Mouse (Mus musculus): ENCODE data around the gene Cxxc4.
A peak's percentile ranks its signal among the peaks of the same experiment; 100 is the strongest.
"Not testable (repeated sequence)": the region's sequence is repeated elsewhere in the genome, so short reads cannot be mapped to it uniquely, and the experiment has no call there.

Cxxc4 gene

DNA sequence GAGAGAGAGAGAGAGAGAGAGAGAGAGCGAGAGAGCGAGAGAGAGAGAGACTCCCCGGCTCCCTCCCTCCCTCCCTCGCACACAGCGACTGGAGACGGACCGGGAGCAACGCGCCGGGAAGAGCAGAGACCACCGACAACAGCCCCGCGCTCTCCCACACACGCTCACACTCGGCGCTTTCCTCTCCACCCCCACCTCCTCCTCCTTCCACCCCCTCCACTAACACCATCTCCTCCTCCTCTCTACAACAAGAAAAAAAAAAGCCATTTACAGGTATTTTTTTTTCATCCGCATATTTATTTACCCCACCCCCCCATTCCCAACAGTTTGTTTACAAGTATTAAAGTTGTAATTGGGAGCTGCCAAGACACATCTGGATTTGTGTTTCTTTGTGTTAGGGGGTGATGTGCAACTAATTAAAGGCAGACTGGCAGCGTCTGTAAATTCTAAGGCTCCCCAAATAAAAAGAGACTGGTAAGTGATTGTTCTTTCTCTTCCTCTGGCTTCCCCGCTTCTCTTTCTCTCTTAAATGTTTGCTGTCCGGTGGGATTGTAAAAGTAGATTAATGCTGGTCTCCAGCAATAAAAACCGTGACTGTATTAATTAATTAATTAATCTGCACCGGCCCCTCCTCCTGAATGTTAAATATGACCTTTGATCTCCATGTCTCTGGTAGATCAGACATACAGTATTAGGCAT is at the start of gene Cxxc4:
Gene Cxxc4, plus strand, starts transcription at position 71 of the 699 bp plus-strand sequence.
- DNase-seq: no peak

DNA sequence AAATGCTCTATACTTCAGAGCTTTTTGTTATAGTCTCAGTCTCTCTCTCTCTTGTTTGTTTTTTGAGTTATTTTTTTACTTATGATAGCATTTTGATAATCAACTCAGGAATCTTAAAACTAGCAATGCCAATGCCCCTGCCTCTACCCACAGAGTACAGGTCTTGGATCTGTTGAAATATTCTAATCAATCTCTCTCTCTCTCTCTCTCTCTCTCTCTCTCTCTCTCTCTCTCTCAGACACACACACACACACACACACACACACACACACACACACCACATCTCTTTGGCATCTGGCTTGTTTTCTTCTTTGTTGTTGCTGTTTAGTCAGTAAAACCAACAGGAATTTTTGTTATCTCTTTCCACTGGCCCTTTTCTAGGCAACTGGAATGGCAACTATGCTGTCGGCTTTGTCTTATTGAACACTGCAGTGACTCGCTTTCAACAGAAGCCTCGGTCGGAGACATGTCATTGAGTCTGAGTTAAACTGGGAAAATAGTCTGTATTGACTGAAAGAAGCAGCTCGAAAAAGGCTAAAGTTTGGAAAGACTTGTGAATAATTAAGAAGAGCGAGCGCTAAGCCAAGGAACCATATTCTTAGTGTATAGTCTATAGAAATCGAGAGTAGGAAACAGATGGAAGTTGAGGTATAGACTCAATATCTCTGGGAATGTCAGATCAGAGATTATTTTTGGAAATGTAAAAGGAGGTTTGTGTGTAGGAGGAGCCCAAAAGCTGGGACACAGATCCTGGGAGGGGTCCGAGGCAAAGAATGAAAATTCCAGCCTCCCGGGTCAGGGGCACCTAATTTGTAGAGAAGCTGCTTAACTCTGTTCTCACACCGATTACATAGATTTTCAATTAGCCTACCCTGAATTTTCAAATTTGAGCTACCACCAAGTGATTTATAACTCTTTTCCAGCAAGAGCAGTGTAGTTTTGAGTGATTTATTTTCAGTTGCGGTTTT is 47.0 kb upstream of the Cxxc4 start:
- no peak for DNase-seq

DNA sequence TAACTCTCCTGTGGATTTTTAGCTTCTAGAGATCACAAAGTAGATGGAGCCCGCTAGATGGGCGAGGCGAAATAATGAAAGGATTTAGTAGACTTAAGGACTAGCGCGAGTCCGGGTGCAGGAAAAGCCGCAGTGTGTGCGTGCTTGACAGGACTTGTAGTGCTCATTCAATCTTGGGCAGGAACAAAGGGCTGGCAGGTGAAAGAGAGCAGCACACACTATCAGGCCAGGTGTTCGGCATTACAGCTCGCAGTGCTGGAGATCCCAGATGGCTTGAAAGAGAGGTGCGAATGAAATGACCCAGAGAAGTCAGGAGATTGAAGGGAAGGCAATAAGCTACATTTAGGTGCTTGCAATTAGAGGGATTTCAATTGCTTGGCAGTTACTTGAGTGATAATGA is 46.2 kb upstream of the Cxxc4 start:
- DNase-seq: no peak

DNA sequence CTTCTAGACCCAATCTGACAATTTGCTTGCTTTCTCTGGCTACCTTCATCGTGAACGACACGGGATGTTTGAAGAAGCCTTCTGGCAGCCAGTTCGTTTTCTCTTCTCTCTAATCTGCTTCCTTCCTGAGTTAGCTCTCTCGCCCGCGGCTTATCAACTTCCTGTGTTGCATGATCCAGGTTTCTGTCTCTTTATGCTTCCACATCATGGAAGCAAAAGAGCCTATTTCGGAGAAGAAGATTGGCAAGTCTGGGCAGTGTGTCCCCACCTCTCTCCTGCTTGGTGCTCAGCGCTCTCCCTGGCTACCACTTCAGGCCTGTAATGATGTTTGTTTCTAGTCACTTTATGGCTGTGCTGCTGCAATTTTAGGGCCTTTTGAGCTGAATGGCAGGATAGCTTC is 36.4 kb upstream of the Cxxc4 start:
- DNase-seq: no peak

DNA sequence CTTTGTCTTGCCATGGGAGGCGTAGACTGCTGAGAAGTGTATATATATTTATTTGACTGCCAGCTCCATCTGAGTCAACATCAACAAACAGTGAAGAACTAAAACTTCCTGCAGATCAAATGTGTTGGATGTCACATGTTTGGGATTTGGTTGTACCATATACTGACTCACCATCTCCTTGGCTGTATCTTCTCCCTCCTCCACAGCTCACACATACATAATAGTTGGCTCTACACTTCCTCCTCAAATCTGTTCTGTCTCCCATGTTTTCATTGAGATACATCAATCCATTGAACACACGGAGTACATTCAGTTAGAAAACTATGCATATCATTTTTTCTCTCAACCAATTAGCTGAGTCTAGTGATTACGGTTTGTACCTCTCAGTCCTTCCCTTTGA is 29.7 kb upstream of the Cxxc4 start:
- no peak for DNase-seq

DNA sequence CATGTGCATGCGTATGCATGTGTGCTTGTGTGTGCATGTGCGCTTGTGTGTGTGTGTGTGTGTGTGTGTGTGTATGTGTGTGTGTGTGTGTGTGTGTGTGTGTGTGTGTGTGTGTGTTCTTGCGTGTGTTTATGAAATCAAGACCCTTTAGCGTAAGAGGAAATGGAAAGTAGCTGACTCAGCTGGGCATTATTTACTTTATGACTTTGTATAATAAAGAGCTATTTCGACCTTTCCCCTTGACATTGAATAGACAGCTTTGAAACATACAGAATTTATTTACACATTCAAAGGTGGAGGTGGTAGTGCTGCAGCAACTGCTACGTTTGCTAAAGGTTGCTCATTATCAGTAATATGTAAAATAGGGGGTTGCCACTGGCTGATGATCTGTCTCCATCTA is 25.3 kb upstream of the Cxxc4 start:
- no peak for DNase-seq

DNA sequence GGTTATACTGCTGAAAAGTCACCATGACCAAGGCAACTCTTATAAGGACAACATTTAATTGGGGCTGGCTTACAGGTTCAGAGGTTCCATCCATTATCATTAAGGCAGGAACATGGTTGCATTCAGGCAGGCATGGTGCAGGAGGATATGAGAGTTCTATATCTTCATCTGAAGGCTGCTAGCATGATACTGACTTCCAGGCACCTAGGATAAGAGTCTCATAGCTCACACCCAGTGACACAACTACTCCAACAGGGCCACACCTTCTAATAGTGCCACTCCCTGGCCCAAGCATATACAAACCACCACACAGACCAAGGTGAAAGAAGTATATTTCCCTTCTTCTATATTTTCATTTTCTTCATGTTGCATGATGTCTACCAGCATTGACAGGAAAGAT is 16.4 kb upstream of the Cxxc4 start:
- DNase-seq: not testable (repeated sequence)

DNA sequence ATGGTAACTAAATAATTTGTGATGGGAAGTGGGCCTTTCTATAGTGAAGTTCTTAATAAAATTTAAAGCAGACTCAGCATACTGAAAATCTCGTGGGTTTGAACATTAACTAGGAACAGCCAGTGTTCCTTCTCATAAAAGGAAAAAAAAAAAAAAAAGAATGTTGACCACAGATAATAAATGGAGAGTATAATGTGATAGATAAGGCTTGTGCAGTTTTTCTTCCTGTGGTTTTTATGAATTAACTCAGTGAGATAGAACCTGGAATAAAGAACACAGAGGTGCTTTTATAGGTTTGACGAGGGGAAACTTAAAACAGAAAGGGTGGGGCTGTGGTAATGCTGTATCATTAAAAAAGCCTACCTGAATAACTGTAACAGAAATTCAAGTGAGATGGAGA is 15.3 kb upstream of the Cxxc4 start:
- DNase-seq: no peak

DNA sequence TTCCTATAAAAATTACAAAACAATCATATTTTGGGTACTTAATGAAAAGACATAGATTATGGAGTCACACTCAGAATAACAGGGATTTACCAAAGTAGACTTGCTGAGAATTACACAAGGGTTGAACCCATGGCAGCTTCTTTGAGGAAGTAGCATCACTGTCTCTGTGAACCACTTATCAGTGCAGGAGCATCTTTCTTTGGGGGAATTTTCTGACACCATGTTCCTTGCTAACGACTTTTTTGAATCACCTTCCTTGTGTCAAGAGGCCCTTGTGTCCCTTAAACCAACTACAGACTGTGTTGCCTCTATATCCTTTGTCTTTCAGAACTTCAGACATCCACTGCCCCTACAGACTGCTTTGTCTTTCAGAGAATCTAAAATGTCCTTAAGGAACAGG is 13.7 kb upstream of the Cxxc4 start:
- no peak for DNase-seq

DNA sequence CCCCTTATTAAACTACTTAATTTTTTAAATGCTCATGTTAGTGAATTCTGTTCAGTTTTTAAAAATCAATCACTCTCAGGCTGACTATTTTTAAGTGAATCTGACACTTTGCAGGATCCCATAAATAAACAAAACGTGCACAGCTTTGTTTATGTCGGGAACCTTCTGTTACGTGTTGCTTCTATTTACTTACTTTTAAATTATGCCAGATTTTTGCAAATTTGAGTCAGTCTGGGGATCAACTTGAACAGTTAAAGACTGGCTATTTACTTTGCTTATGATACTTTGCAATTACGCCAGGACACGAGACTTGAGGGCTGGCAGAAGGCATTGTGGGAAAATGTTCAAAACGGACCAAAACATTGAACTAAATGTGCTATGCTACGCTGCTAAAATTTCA is 12.3 kb upstream of the Cxxc4 start:
- no peak for DNase-seq

DNA sequence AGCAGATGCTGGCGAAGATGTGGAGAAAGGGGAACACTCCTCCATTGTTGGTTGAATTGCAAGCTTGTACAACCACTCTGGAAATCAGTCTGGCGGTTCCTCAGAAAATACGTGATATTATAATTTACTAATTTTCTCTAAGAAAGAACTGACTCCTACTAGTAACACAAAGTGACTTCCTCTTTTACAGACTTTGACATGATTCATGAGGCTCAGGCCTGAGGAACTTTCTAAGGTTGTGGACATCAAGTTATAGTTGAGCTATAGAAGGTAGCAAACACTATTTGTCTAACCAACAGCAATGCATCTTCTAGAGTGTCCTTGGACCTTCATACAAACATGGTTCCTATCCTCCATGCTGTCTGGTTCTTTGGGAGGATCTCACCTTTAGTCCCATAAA is 10.4 kb upstream of the Cxxc4 start:
- no peak for DNase-seq

DNA sequence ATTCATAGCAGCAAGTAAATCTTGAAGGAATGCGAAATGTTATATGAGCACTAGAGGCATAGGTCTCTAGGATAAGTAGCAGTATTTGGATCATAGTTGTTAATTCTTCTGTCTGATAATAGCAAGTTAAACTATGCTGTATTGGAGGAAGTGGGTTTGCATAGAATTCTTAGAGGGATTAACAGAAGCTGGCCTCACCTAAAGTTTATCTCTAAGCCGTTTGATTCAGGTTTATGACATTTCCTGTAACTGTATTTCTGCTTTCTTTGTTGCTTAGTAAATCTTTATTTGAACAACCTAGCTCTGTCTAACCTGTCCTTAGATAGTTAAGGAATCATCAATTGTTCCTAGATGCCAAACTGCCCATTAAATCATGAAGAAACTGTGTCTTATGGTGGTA is 3.5 kb upstream of the Cxxc4 start:
- DNase-seq: no peak

DNA sequence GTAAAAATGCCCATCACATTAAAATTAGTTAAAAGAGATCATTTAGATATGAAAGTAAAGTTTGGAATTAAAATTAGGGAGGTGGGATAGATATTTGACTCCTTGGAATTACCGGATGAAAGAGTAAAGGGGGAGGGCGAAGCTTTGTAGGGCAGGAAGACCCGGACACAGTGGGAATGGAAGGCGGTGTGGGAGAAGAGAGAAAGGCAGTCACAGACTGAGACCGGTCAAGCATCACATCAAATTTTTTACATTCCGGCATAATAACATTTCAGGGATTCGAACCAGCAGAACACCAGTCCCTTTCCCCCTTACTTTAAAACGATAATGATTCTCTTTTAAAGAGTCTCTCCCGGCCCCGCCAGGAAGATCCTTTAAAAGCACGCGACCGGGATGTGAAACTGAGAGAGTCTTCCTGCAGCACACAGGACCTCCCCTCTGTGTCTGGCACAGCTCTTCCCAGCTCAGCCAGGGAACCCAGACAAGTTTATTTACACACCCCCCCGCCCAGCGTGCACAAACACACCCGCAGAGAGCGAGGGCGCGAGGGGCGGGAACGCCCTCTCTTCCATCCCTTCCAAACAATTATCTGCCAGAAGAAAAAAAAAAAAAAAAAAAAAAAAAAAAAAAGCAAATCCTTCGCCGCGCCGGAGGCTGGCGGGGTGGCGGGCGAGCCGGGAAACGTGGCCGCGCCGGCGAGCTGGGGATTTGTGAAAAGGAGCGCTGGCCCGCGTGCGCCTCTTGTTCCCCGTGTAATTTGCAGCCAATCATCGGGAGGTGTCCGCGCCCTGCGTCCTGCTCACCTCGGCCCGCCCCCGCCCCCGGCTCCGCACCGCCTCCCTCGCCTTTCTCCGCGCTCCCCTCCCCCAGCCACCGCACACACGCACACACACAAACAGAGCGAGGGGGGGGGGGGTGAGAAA is 532 bp upstream of the Cxxc4 start:
- DNase-seq: peak; percentile 68

DNA sequence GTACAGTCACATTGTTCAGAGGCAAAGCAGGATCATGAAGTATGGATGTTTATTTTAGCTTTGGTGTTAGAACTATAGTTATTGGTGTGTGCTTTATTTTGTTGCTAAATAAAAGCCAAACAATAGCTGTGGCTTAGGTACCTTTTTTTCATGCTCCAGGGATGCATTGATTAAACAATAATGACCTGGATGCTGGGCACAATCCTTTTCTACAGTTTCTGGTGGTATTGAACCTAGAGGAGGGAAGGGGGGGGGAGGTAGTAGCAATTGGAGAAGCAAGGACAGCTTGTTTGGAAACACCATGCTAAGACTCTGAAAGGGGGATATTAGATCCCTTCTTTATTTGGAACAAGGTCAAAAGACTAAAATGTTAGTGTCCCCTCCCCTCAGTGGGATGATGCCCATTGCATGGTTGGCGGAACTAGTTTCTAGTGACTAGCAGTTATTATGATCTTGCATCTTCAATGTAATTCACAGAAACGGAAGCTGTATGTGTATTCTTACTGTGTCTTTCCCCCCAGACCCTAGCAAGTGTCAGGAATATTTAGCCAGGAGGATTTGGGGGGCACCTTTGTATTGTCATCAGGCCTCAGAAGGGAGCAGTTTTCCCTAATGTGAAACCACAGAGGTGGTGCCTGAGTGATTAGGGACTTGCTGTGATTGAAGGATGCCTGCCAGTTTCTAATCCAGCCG is 975 bp downstream of the Cxxc4 start:
- no peak for DNase-seq

DNA sequence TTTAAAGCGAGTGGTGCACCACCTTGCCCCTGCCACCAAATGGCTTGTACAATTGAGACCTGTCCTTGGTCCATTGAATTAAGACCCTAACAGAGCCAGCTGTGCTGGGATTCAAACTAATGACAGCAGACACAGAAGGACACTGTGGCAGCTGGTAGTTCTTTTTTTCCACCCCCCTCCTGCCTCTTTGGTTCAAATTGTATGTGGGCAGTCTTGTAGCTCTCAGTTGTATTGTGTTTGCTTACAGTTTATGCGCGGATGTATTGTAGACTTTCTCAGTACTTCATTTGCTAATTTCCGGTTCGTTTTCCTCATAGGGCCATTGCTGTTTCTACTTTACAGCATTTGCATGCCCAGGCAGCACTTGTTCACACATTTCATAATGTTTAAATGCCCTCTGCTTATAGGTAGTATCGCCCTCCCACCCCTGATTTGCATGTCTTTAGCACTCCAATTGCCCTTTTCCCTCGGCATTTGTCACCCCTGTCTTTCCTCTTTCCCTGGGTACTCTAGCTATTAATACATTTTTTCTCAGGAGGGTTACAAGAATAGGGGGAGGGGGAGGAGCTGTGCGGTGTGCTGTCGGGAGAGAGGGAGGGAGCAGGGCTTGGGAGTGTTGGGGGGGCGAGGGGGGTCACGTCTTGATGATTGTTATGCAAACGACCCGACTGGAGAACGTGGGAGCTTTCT is 2.5 kb downstream of the Cxxc4 start:
- DNase-seq: peak; percentile 19

DNA sequence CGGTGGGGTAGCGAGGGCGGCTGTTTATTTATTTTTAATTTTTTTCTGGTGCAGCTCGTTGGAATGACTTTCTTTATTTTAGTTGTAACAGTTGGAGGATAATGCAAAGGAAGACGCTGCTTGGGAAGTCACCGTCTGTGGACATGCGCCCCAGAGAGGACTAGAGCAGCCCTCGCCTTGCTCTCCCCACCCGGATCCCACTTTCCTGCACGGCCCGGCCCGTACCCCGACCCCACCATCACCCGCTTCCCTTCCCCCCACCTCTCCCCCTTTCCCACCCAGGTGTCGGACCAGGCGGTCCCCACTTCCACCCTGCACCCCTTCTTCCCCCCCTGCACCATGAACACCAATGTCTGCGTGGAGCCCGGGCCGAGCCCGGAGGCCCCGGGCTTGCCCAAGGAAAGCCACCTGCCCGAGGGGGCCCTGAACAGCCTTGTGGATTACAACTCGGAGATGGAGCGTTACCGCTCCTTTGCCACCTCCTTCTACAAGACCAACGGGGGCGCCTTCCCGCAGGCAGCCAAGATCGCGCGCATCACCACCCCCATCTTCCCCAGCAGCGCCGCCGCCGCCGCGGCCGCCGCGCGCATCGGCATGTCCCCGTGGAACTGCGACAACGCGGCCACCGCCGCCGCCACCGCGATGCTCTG is 3.2 kb downstream of the Cxxc4 start:
- peak; percentile 80 for DNase-seq

DNA sequence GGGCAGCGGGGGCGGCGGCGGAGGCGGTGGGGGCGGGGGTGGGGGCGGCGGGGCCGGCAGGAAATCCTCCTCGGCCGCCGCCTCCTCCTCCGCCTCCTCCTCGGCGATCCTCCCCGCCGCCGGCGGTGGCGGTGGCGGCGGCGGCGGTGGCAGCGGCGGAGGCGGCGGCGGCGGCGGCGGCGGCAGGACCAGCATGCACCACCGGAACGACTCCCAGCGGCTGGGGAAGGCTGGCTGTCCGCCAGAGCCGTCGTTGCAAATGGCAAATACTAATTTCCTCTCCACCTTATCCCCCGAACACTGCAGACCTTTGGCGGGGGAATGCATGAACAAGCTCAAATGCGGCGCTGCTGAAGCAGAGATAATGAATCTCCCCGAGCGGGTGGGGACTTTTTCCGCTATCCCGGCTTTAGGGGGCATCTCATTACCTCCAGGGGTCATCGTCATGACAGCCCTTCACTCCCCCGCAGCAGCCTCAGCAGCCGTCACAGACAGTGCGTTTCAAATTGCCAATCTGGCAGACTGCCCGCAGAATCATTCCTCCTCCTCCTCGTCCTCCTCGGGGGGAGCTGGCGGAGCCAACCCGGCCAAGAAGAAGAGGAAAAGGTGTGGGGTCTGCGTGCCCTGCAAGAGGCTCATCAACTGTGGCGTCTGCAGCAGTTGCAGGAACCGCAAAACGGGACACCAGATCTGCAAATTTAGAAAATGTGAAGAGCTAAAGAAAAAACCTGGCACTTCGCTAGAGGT is 3.9 kb downstream of the Cxxc4 start:
- DNase-seq: peak; percentile 72

DNA sequence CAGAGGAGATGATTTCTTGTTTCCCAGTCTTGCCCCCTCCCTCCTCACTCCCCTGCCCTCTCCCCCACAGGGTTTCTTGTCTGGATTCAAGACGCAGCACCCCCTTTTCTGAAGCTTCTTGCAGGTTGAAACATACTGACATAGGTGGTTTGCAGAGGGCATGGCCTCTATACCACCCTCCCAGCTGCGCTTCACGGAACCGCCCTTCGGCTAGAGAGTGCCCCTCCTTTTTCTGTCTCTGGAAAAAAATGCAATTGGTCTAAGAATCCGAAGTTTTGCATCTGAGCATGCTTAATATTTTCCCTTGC is 4.4 kb downstream of the Cxxc4 start:
- no peak for DNase-seq

DNA sequence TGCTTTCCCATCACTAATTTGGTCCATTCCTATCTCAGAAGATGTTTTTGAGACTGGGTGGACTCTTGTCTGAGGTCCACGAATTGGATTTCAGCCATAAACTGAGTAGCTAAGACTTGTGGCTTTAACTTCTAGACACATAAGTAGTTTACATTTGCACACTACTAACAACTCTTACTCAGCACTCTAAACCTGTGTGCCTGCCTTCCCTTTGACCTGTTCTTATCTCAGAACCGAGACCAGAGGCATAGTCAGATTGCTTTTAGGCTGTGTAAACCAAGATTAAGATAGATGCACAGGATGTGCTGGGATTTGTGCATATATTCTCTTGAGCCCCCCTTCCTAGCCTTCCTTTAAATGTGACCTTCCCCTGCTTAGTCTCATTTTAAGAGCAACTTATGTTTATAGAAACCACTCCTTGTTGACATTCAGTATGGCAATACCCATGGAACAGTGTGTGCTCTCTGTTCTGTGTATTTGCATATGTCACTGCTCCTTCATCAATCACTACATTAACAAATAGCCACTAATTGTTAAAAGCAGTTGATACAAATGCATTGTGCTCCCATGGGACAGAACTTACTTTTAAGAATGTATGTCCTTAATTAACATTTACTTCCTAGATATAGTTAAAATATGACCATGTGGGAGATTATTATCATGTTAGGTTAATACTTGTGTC is 7.0 kb downstream of the Cxxc4 start:
- DNase-seq: no peak

DNA sequence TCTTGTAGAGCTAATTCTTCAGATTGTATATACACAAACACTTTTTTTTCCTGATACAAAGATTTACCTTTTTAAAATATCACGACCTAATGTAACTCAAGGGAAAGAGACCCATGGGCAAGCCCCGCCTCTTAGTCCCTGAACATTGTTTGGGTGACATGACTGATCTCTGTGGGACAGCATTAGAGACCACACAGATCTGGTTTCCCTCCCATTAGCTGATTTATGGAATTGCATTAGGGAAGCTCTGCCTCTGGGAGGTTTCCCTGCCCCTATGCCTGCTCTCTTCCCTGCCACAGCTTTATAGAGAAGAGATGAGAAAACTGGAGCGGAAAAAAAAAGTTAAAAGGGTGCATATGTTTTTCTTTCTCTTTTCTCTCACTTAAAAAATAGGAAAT is 7.6 kb downstream of the Cxxc4 start:
- DNase-seq: no peak

All from right cerebral cortex, postnatal 25 days (tissue).